Mouse (Mus musculus) C2C12 (cell line): Measurements from ENCODE around the gene Cyp2t4.

Source experiments
- CEBPB ChIP-seq: IDR thresholded peaks from one replicate; pipeline ENCODE4 v1.6.1; 2011; ENCODE audit warnings: low read depth, mild to moderate bottlenecking, control low read depth, moderate library complexity
- CTCF ChIP-seq: IDR thresholded peaks from one replicate; pipeline ENCODE4 v1.5.1; 2011; ENCODE audit not compliant: control insufficient read depth, insufficient read depth, insufficient read length
- FOSL1 ChIP-seq: IDR thresholded peaks from one replicate; pipeline ENCODE4 v1.8.0; 2011; ENCODE audit warnings: mild to moderate bottlenecking, low read length; ENCODE audit not compliant: poor library complexity, insufficient read depth, severe bottlenecking

DNA sequence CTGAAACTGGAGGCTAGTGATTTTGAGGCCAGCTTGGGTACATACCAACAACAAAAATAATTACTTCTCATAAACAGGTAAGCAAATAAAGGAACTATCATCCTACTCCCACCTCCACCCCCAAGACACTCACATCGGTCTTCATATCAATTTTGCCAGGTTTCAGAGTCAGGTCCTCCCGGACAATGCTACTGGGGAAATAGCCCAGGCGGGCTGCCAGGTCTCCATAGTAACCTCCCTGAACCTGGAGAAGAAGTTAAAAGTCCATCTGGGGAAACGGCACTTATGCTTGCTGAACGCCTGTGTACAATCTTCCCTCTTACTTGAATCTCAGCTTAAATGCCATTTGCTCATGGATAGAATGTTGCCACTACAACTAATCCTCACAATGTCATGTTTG lies 26.5 kb downstream of the Cyp2t4 start:
- TF ChIP-seq CEBPB (no peak), CTCF (no peak), FOSL1 (no peak)
